Mouse (Mus musculus): ENCODE results near the gene Cdhr1. TPM values are rescaled to one million over a fixed set of nuclear protein-coding genes. Genes with fewer than 3 reads are reported as not detected.
"Not testable (repeated sequence)": the region's sequence is repeated elsewhere in the genome, so short reads cannot be mapped to it uniquely, and the experiment has no call there.

The Cdhr1 gene
- 2.0 and 3.1 TPM in 2 replicates for polyA plus RNA-seq (2015; fragmentation: Nextera tagmentation; extraction: Ambion mirVana)

GRCm38 (mm10) chr14:37097956-37098530 is at the start of gene Cdhr1:
TSS of gene Cdhr1 (minus strand) at chr14:37098347.
- ATAC-seq (ENCODE audit: low FRiP score), result peak; percentile 67
- peak within 1 kb of the TSS; percentile 48 for H3K4me3 ChIP-seq
- WGBS, result 1% methylated on average over 30 of the region's 30 CpGs
- H3K9me3 ChIP-seq, result no peaks in the 10 kb centered on the region
- H3K9ac ChIP-seq, result peak within 1 kb of the TSS; percentile 78
- peaks cover 10% of the 10 kb centered on the region for H3K4me1 ChIP-seq (replicated peaks)
- H3K4me2 ChIP-seq, result peak within 1 kb of the TSS; percentile 89
- no peak within 1 kb of the TSS for H3K27ac ChIP-seq
- peaks cover 45% of the 10 kb centered on the region for H3K27me3 ChIP-seq
- H3K36me3 ChIP-seq, result no peaks in the 10 kb centered on the region

GRCm38 (mm10) chr14:37139051-37139710 is 41.0 kb upstream of the Cdhr1 start:
- Histone ChIP-seq H3K27ac (no peak overlapping the region), H3K36me3 (no peaks in the 10 kb centered on the region), H3K9me3 (no peaks in the 10 kb centered on the region), H3K4me3 (no peak overlapping the region), H3K27me3 (no peaks in the 10 kb centered on the region), H3K9ac (no peak overlapping the region), H3K4me1 (replicated peaks) (peaks cover 4% of the 10 kb centered on the region), H3K4me2 (no peak overlapping the region)
- no peak for ATAC-seq (ENCODE audit: low FRiP score)
- WGBS, result 61% methylated on average over 8 of the region's 8 CpGs

GRCm38 (mm10) chr14:37137596-37137995 is 39.4 kb upstream of the Cdhr1 start:
- 91% methylated on average over 3 of the region's 3 CpGs for WGBS
- not testable (repeated sequence) for H3K27ac ChIP-seq; ATAC-seq (ENCODE audit: low FRiP score); H3K36me3 ChIP-seq; H3K9me3 ChIP-seq; H3K9ac ChIP-seq; H3K4me2 ChIP-seq; H3K27me3 ChIP-seq; H3K4me3 ChIP-seq
- peaks cover 11% of the 10 kb centered on the region for H3K4me1 ChIP-seq (replicated peaks)

GRCm38 (mm10) chr14:37136110-37136509 is 38.0 kb upstream of the Cdhr1 start:
- no peak overlapping the region for H3K27ac ChIP-seq
- 88% methylated on average over 4 of the region's 4 CpGs for WGBS
- ATAC-seq (ENCODE audit: low FRiP score), result no peak
- peaks cover 12% of the 10 kb centered on the region for H3K36me3 ChIP-seq
- H3K4me2 ChIP-seq, result no peak overlapping the region
- no peaks in the 10 kb centered on the region for H3K9me3 ChIP-seq
- peaks cover 11% of the 10 kb centered on the region for H3K4me1 ChIP-seq (replicated peaks)
- no peak overlapping the region for H3K4me3 ChIP-seq
- no peak overlapping the region for H3K9ac ChIP-seq
- H3K27me3 ChIP-seq, result no peaks in the 10 kb centered on the region

- peak overlapping the region; percentile 69 for H3K27ac ChIP-seq
- peaks cover 16% of the 10 kb centered on the region for H3K36me3 ChIP-seq
- no peaks in the 10 kb centered on the region for H3K27me3 ChIP-seq
- peak overlapping the region; percentile 90 for H3K4me3 ChIP-seq
- 2% methylated on average over 10 of the region's 10 CpGs for WGBS
- peak overlapping the region; percentile 55 for H3K4me2 ChIP-seq
- peak overlapping the region; percentile 58 for H3K9ac ChIP-seq
- peaks cover 11% of the 10 kb centered on the region for H3K4me1 ChIP-seq (replicated peaks)
- peak; percentile 68 for ATAC-seq (ENCODE audit: low FRiP score)
- no peaks in the 10 kb centered on the region for H3K9me3 ChIP-seq
These were observed 37.5 kb upstream of the Cdhr1 start for GRCm38 (mm10) chr14:37135671-37136070.

- peaks cover 21% of the 10 kb centered on the region for H3K36me3 ChIP-seq
- peak within 1 kb of the TSS; percentile 89 for H3K27ac ChIP-seq
- ATAC-seq (ENCODE audit: low FRiP score), result peak; percentile 100
- H3K4me3 ChIP-seq, result peak within 1 kb of the TSS; percentile 90
- WGBS, result under 1% methylated on average over 38 of the region's 38 CpGs
- H3K9ac ChIP-seq, result peak within 1 kb of the TSS; percentile 92
- H3K4me1 ChIP-seq (replicated peaks), result peaks cover 11% of the 10 kb centered on the region
- H3K27me3 ChIP-seq, result no peaks in the 10 kb centered on the region
- peak within 1 kb of the TSS; percentile 83 for H3K4me2 ChIP-seq
- no peaks in the 10 kb centered on the region for H3K9me3 ChIP-seq
These were observed 37.0 kb upstream of the Cdhr1 start, which contains the start of gene Ghitm for GRCm38 (mm10) chr14:37135127-37135593. TSS of gene Ghitm (minus strand) at chr14:37135272.

- no peaks in the 10 kb centered on the region for H3K9me3 ChIP-seq
- no peaks in the 10 kb centered on the region for H3K27me3 ChIP-seq
- H3K4me2 ChIP-seq, result peak overlapping the region; percentile 83
- WGBS, result 2% methylated on average over 40 of the region's 40 CpGs
- peaks cover 11% of the 10 kb centered on the region for H3K4me1 ChIP-seq (replicated peaks)
- peak overlapping the region; percentile 90 for H3K4me3 ChIP-seq
- H3K36me3 ChIP-seq, result peaks cover 25% of the 10 kb centered on the region
- H3K9ac ChIP-seq, result peak overlapping the region; percentile 92
- peak; percentile 26 for ATAC-seq (ENCODE audit: low FRiP score)
- peak overlapping the region; percentile 89 for H3K27ac ChIP-seq
These were observed 36.4 kb upstream of the Cdhr1 start for GRCm38 (mm10) chr14:37134304-37135126.

GRCm38 (mm10) chr14:37127652-37128051 is 29.5 kb upstream of the Cdhr1 start:
- no peak overlapping the region for H3K27ac ChIP-seq
- ATAC-seq (ENCODE audit: low FRiP score), result no peak
- no peak overlapping the region for H3K9ac ChIP-seq
- H3K36me3 ChIP-seq, result peaks cover 83% of the 10 kb centered on the region
- no peak overlapping the region for H3K4me3 ChIP-seq
- no peaks in the 10 kb centered on the region for H3K9me3 ChIP-seq
- no peaks in the 10 kb centered on the region for H3K4me1 ChIP-seq (replicated peaks)
- no peak overlapping the region for H3K4me2 ChIP-seq
- 55% methylated on average over 4 of the region's 4 CpGs for WGBS
- H3K27me3 ChIP-seq, result no peaks in the 10 kb centered on the region

GRCm38 (mm10) chr14:37119233-37119632 is 21.1 kb upstream of the Cdhr1 start:
- H3K27ac ChIP-seq, result no peak overlapping the region
- H3K4me3 ChIP-seq, result no peak overlapping the region
- H3K4me2 ChIP-seq, result no peak overlapping the region
- H3K9ac ChIP-seq, result no peak overlapping the region
- no peaks in the 10 kb centered on the region for H3K27me3 ChIP-seq
- ATAC-seq (ENCODE audit: low FRiP score), result no peak
- H3K36me3 ChIP-seq, result peaks cover 47% of the 10 kb centered on the region
- WGBS, result 97% methylated on average over 4 of the region's 4 CpGs
- H3K4me1 ChIP-seq (replicated peaks), result no peaks in the 10 kb centered on the region
- H3K9me3 ChIP-seq, result no peaks in the 10 kb centered on the region

GRCm38 (mm10) chr14:37113922-37114321 is 15.8 kb upstream of the Cdhr1 start, which contains the start of gene 2610528A11Rik:
TSS of gene 2610528A11Rik (minus strand) at chr14:37114022.
- H3K36me3 ChIP-seq, result peaks cover 10% of the 10 kb centered on the region
- no peak within 1 kb of the TSS for H3K27ac ChIP-seq
- 72% methylated on average over 3 of the region's 3 CpGs for WGBS
- no peaks in the 10 kb centered on the region for H3K9me3 ChIP-seq
- no peak within 1 kb of the TSS for H3K4me3 ChIP-seq
- no peak within 1 kb of the TSS for H3K9ac ChIP-seq
- ATAC-seq (ENCODE audit: low FRiP score), result no peak
- no peaks in the 10 kb centered on the region for H3K4me1 ChIP-seq (replicated peaks)
- no peak within 1 kb of the TSS for H3K4me2 ChIP-seq
- H3K27me3 ChIP-seq, result no peaks in the 10 kb centered on the region

- ATAC-seq (ENCODE audit: low FRiP score), result no peak
- 93% methylated on average over 7 of the region's 7 CpGs for WGBS
- no peaks in the 10 kb centered on the region for H3K4me1 ChIP-seq (replicated peaks)
These were observed 14.8 kb upstream of the Cdhr1 start for GRCm38 (mm10) chr14:37112931-37113330.

GRCm38 (mm10) chr14:37111371-37111770 is 13.2 kb upstream of the Cdhr1 start:
- H3K4me1 ChIP-seq (replicated peaks), result no peaks in the 10 kb centered on the region
- no peak overlapping the region for H3K4me2 ChIP-seq
- H3K27ac ChIP-seq, result no peak overlapping the region
- H3K36me3 ChIP-seq, result no peaks in the 10 kb centered on the region
- ATAC-seq (ENCODE audit: low FRiP score), result no peak
- no peaks in the 10 kb centered on the region for H3K27me3 ChIP-seq
- H3K4me3 ChIP-seq, result no peak overlapping the region
- H3K9me3 ChIP-seq, result no peaks in the 10 kb centered on the region
- H3K9ac ChIP-seq, result no peak overlapping the region

More at GRCm38 (mm10) chr14:37112931-37113330, 14.8 kb upstream of the Cdhr1 start:
- Histone ChIP-seq H3K4me3 (no peak overlapping the region), H3K27ac (no peak overlapping the region), H3K9ac (no peak overlapping the region), H3K4me2 (no peak overlapping the region), H3K27me3 (no peaks in the 10 kb centered on the region), H3K36me3 (0 out of 2 replicates have a peak, but pooled peaks cover 2% of the 10 kb centered on the region), H3K9me3 (no peaks in the 10 kb centered on the region)

All from hindbrain, embryonic 13.5 days (tissue).